Mouse (Mus musculus) bone marrow macrophage, adult 2 months (primary cell): ENCODE data around the gene Gstp3.
"Not testable (repeated sequence)": the region's sequence is repeated elsewhere in the genome, so short reads cannot be mapped to it uniquely, and the experiment has no call there.

Source experiments
- CTCF ChIP-seq: IDR thresholded peaks from 2 replicates; pipeline ENCODE4 v1.5.1; 2012; ENCODE audit warnings: low read depth, mild to moderate bottlenecking, low read length, moderate library complexity
- POLR2A ChIP-seq: IDR thresholded peaks from 2 replicates; pipeline ENCODE4 v1.6.1; 2012; ENCODE audit warnings: mild to moderate bottlenecking, low read depth, low read length, borderline replicate concordance

GRCm38 (mm10) chr19:4068242-4068641, 8.9 kb upstream of the Gstp3 start:
- not testable (repeated sequence) for TF ChIP-seq CTCF, POLR2A
